Mouse (Mus musculus): ENCODE results near the gene Dnajc24. TPM values are rescaled to one million over a fixed set of nuclear protein-coding genes. Genes with fewer than 3 reads are reported as not detected.

Dnajc24 gene
- polyA plus RNA-seq (2014; fragmentation: Illumina TruSeq; extraction: RNeasy Lipid Tissue Mini Kit (QIAGEN cat#74804); ENCODE audit: low read depth, low replicate concordance) = 18.5 TPM

GRCm38 (mm10) chr2:106002835-106003739 is at the start of gene Dnajc24:
TSS of gene Dnajc24 (minus strand) at chr2:106003549.

Other genes with a start within 250 kb of the Dnajc24 start
- 30.1 TPM for gene Elp4, start 99.0 kb downstream of the Dnajc24 start, polyA plus RNA-seq (2014; fragmentation: Illumina TruSeq; extraction: RNeasy Lipid Tissue Mini Kit (QIAGEN cat#74804); ENCODE audit: low read depth, low replicate concordance)
- gene Immp1l, start 98.9 kb downstream of the Dnajc24 start, polyA plus RNA-seq (2014; fragmentation: Illumina TruSeq; extraction: RNeasy Lipid Tissue Mini Kit (QIAGEN cat#74804); ENCODE audit: low read depth, low replicate concordance) = 178 TPM